Mouse (Mus musculus) telencephalon, adult 2 months (tissue): ENCODE results near the gene Wdr90.
A peak's percentile ranks its signal among the peaks of the same experiment; 100 is the strongest.

Source experiments
- DNase-seq: peaks from one replicate; pipeline ENCODE4 v3.0.0-alpha.2; 2011; ENCODE audit warnings: low read depth, low spot score

The Wdr90 gene

GRCm38 (mm10) chr17:25861704-25862612 lies 657 bp upstream of the Wdr90 start:
- no peak for DNase-seq

GRCm38 (mm10) chr17:25860229-25860628 lies 1.1 kb downstream of the Wdr90 start:
- DNase-seq: no peak

GRCm38 (mm10) chr17:25844396-25844901 lies 16.9 kb downstream of the Wdr90 start, which contains the start of gene Rhot2:
TSS of gene Rhot2 (minus strand) at chr17:25844851.
- DNase-seq: peak; percentile 92

- no peak for DNase-seq
Measured at GRCm38 (mm10) chr17:25843636-25844395, 17.5 kb downstream of the Wdr90 start.

GRCm38 (mm10) chr17:25843122-25843521 lies 18.2 kb downstream of the Wdr90 start:
- DNase-seq: no peak

- DNase-seq: no peak
Measured at GRCm38 (mm10) chr17:25842509-25842908, 18.8 kb downstream of the Wdr90 start.

- no peak for DNase-seq
Measured at GRCm38 (mm10) chr17:25841117-25841880, 20.0 kb downstream of the Wdr90 start, which contains the start of gene Gm20683. TSS of gene Gm20683 (minus strand) at chr17:25841763.

GRCm38 (mm10) chr17:25840519-25840918 lies 20.8 kb downstream of the Wdr90 start:
- no peak for DNase-seq

DNA sequence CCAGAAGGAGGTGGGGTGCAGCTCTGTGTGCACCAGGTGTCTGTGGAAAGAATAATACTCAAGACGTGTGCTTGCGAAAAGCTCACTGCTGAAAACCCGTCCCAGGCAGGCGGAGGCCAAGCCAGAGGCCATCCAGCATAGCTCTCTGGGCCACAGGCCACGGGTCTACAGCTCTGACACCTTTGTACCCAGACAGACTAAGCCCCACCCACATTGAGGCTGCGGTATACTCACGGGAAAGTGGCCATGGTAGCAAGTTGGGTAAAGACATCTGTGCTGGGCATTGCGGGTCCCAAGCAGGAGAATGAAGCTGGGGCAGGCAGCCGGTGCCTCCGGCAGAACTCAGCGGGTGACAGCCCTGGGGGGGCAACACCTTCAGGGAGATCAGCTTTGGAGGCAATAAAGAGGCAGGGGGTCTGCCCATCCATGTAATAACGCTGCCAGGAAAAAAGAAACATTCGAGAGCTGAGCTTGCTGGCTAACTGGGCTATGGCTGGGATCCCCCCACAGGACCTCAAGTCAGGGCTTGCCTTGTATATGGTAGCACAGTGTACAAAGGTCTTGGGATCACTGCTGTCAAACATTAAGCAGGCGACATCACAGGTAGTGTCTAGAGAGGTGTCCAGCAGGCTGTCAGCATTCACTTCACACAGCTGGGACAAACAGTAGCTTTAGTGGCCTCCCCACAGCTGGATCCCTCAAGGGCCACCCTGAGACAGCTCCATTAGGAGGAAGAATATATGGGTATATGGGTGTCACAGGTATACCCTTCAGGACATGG lies 21.7 kb downstream of the Wdr90 start:
- DNase-seq: no peak

- no peak for DNase-seq
Measured at GRCm38 (mm10) chr17:25838904-25839303, 22.4 kb downstream of the Wdr90 start.

GRCm38 (mm10) chr17:25837533-25837932 lies 23.8 kb downstream of the Wdr90 start:
- DNase-seq: no peak

GRCm38 (mm10) chr17:25837076-25837410 lies 24.3 kb downstream of the Wdr90 start, which contains the start of gene Rhbdl1:
TSS of gene Rhbdl1 (minus strand) at chr17:25837295.
- peak; percentile 78 for DNase-seq

GRCm38 (mm10) chr17:25836397-25837075 lies 24.8 kb downstream of the Wdr90 start:
- no peak for DNase-seq

DNA sequence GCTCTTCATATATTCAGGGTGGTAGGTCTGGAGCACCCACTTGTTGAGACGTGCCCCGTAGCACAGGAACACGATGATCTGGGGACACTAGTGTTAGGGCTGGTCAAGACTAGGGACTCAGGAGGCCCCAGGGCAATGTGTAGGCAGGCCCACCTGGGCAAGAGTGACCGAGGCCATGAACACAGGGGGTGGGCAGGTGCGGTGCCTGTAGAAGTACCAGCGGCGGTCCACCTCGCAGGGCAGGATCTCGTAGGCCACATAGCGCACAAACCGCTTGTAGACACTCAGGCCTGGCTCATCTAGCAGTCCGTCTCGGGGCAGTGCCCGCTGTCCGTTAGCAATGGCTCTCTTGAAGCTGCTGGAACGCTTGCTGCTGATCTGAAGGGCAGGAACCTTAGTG lies 25.5 kb downstream of the Wdr90 start:
- no peak for DNase-seq

- DNase-seq: no peak
Measured at GRCm38 (mm10) chr17:25835301-25835700, 26.0 kb downstream of the Wdr90 start.

GRCm38 (mm10) chr17:25834595-25835222 lies 26.6 kb downstream of the Wdr90 start:
- no peak for DNase-seq

GRCm38 (mm10) chr17:25833961-25834594 lies 27.2 kb downstream of the Wdr90 start:
- DNase-seq: no peak

GRCm38 (mm10) chr17:25833291-25833663 lies 28.0 kb downstream of the Wdr90 start, which contains the start of gene Stub1:
TSS of gene Stub1 (minus strand) at chr17:25833404.
- peak; percentile 85 for DNase-seq
